Mouse (Mus musculus) kidney, adult 2 months (tissue): ENCODE measurements around the gene Grn.

ENCODE experiments used
- CTCF ChIP-seq: fragments of 200-500 bp; conservative IDR thresholded peaks from 2 replicates; pipeline ENCODE4 v1.5.1; 2011; ENCODE audit warnings: low read depth, mild to moderate bottlenecking, control low read depth, low read length, moderate library complexity, mixed read lengths; ENCODE audit not compliant: insufficient read depth, insufficient read length
- POLR2A ChIP-seq: fragments of 200-500 bp; IDR thresholded peaks from one replicate; pipeline ENCODE4 v1.6.1; 2011; ENCODE audit warnings: low read depth, low read length, control low read depth

GRCm38 (mm10) chr11:102430121-102431017 is at the start of gene Grn:
- no peak for TF ChIP-seq CTCF
- no peak for TF ChIP-seq POLR2A
